Mouse (Mus musculus): ENCODE measurements at regions not wholly inside any gene's neighbourhood (a gene's known extent, or its start where the extent isn't known, plus 50 kb on each side); places are given as distances from the start of the nearest gene placed in this dataset.

DNA sequence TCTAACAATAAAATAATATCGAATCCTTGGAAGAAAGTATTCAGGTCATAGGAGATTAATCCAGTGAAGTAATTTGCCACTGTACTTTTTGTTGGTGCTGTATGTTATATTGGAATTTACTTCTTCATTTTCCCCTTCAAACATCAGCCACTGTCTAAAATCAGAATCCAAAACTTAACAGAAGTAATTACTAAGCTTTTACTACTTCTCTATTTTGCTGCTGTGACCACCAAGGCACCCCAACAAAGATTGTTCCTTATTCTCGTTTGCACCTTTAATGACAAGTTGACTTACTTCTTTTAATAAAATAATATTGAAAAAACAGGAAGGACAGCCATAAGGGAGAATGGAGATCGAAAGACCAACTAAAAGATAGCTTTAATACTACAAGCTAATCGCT is 1130.1 kb upstream of the Cited2 start:
- no peak for DNase-seq (ENCODE audit: low read depth)

DNA sequence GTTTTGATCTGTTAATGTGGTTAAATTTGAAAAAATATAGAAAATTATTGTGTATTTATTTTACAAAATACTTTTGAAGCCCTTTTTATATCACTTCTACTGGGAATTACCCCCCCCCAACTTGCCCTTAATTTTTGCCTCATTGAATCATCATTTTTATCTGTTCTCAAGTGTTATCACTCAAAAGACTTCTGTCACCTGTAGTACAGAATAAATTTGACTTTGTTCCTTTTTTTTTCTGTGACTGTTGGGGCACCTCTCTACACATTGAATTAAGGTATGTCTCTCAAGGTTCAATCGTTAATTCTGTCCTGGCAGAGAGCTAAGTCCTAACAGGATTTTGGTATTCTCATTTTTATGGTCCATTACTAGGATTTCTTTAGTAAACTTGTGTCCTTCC is 1123.0 kb upstream of the Cited2 start:
- DNase-seq (ENCODE audit: low read depth), result no peak

DNA sequence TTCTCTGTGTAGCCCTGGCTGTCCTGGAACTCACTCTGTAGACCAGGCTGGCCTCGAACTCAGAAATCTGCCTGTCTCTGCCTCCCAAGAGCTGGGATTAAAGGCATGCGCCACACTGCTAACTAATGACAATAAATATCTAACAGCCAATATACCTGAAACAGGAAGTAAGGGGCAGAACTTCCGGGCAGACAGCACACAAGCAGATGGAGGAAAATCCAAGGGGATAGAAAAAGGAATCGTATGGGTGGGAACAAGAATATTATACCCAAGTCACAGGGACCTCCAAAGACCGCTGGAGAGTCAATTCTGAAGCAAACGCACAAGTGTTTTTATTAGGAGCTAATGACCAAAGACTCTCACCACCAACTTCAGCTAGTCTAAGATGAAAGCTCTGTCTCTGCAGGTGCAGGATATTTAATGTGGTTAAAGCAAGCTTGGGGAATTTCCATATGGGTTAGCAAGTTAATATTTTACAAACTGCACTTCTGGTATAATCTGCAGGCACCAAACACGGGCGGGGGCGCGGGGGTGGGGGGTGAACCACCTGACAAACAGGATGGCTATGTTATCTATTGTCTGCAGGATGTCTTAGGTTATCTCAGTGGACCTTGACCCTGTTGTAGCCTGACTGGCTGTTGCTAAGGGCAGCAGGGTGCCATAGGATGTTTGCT is 1122.3 kb upstream of the Cited2 start:
- peak; percentile 54 for DNase-seq (ENCODE audit: low read depth)

DNA sequence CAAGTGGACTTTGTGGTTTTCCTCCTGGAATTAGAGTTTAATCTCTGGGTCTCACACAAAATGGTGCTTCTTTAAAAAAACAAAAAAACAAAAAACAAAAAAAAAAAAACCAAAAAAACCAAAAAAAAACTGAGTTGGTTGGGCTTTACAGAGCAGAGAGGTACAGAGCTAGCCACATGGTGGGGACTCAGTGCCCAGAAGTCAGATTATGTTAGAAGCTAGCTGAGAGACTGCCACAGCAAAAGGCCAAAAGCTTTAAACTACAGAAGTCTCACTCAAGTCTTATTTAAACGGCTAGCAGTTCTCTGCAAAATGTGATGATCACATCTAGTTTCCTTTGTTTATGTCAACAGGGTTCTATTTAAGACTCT is 1121.8 kb upstream of the Cited2 start:
- DNase-seq (ENCODE audit: low read depth), result peak; percentile 5

DNA sequence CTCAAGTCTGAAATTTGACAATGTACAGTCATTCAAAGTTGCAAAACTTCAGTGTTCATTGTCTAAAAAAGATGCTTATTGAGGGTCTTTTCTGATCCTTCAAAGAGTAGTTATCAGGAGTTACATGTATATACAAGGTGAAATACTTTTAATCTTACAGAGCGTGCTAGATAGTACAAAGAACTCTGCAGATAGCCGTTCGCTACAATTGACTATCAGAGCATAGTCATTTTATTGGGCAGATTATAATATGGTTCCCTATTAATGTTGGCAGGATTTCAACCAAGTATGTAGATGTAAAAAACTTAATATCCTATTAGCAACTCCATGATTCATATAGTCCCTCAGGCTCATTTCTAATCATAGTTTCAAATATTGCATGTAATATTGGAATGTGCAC is 1114.7 kb upstream of the Cited2 start:
- no peak for DNase-seq (ENCODE audit: low read depth)

DNA sequence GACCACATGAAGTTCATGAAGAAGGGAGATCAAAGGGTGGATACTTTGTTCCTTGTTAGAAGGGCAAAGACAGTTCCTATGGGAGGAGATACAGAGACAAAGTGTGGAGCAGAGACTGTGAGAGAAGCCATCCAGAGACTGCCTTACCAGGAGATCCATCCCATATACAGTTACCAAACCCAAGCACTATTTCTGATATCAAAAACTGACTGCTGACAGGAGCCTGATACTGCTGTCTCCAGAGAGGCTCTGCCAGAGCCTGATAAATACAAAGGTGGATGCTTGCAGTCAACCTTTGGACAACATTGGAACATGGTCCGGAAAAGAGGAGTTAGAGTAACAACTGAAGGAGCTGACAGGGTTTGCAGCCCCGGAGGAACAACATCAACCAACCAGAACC is 1104.3 kb upstream of the Cited2 start:
- DNase-seq (ENCODE audit: low read depth), result no peak

DNA sequence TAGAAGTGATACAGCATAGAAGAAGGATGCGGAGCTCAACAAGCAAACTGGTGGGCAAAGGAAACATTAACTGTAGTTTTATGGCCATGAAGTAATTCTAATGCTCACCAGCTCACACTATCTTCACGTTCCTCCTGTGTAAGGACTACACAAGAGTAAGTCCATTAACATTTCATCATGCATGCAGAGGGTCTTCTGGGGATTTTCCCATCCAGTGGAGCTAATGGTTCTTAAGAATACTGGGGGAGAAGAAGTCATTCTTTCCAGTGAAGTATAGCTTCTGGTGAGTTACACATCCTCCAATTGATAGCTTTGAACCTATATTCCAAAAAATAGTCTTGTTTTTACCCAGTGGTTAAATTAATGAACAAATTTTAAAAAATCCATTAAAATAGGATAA is 1103.4 kb upstream of the Cited2 start:
- DNase-seq (ENCODE audit: low read depth), result no peak

DNA sequence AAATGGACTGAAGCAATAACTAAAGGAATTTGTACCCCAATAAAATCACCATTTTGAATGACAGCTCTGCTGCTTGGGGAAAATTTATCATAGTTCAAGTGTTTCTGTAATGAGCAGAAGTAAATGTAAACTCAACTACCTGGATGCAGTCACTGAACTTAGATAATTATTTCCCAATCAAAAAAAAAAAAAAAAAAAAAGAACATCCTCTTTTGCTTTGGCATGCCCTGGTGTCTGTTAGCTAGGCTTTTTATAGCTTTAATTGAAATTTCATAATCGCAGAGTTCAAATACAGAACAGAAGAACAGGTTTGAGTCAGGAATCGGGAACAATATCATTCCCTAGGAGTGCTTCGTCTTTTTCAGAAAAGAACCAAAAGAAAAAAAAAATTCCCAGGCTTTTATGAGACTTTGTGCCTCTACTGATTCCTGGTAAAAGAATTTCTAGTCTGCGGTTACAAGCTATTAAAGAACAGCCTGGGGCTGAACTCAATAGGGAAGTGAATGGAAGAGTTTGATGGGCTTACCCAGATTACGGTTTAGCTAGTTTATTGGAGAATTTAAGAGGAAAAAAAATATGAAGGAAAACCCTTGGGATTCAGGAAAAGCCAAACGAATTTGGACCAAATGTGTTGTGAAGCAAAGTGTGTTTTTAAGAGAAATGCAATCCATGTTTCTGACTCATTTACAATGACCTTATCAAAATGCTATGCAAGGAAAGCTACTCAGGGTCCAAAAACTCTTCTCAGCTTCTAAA is 1102.0 kb upstream of the Cited2 start:
- no peak for DNase-seq (ENCODE audit: low read depth)

DNA sequence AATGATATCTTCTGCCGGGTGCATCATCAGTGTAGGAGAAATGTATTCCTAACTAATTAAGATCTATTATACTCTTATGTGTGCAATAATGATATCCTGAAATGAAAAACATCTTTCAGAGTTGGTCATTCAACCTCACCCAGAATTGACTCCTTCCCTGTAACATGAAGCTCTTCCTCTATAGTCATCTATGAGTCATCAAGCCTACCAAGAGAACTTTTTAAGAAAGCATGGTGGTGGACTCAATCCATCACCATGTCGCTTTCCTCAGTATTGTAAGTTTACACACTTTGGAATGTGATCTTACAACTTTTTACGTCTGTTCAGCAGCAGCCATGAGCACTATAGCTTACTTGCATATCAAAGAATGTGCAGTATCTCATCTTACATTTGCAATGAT is 1100.2 kb upstream of the Cited2 start:
- no peak for DNase-seq (ENCODE audit: low read depth)

DNA sequence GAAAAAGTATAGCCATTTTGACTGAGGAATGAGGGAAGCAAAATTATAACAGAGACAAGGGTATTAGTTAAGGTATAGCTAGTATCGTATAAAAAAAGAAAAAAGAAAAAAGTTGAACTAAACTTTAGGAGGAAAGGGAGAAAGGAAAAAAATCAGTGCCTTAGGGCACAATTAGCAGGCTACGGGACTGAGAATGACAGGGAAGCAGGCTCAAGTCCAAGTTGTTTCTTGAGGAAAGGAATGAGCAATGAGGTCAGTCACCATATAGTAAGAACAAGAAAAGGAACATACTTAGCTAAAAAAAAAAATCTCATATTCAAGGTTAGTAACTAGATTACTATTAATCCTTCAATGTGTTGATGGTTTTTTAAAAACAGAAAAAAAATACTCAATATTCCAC is 1089.8 kb upstream of the Cited2 start:
- DNase-seq (ENCODE audit: low read depth), result no peak

DNA sequence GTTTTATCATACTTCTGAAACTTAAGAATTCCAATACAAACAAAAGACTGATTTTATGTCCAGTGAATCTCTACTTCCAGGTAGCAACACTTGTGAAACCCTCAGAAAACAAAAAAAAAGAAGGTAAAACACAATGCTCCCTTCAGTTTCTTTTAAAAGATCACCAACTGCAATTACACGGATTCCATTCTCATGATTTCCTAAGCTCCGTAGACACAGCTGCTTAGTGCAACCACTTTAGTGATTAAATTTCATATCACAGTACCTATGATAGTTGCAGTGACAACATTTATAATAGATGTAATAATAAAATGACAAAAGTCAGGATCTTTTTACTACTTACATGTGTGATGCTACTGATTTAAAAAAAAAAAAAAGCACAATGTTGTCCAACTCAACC is 1087.6 kb upstream of the Cited2 start:
- no peak for DNase-seq (ENCODE audit: low read depth)

DNA sequence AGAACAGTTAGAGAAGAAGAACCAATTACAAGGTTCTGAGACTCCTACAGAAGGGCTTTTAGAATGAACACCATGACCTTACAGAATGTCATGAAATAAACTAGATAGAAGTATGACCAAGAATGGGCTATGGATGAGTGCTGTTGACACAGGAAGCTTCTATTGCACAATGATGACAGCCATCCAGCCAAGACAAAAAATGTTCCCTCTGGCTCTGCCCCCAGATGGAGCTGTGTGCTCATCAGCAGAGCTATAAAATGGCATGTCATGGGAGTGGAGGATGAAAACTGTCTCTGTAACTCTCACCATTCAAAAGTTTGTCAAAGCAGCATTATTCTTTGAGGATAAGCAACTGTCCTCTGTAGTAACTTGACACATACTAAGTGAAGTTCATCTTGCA is 1086.0 kb upstream of the Cited2 start:
- DNase-seq (ENCODE audit: low read depth), result no peak

DNA sequence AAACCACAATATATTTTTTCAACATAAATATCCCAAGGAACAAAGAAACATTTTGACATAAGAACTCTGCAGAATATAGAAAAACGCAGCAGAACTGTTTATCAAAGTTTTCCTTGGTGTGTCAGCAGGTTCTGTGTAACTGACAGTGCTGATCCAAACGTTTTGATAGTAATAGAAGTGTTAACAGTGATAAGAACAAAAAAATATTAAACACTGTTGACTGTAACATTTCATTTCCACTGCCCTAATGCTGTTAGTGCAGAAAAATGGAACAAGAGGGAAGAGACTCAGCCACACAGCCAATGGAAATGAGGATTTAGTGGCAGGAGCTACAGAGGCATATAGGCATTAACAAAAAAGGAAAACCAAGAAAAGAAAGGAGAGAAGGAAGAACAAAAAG is 1084.9 kb upstream of the Cited2 start:
- no peak for DNase-seq (ENCODE audit: low read depth)

DNA sequence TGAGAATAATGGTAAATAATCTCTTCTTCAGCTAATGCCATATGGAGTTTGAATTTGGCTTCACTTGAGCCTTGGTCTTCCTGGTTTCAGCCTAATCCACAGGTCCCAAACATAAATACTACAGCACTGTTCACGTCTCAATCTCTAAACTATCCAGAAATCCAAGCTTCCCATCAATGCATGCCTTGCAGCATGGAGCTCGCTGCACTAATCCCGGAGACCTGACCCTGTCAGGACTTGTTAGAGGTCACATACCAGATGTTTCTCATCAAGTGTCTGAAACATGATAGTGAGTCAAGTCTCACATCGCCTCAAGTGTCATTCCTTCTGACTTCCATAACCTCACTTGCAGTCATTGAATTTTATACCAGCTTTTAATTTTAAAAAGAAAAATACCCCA is 1082.9 kb upstream of the Cited2 start:
- DNase-seq (ENCODE audit: low read depth), result no peak

DNA sequence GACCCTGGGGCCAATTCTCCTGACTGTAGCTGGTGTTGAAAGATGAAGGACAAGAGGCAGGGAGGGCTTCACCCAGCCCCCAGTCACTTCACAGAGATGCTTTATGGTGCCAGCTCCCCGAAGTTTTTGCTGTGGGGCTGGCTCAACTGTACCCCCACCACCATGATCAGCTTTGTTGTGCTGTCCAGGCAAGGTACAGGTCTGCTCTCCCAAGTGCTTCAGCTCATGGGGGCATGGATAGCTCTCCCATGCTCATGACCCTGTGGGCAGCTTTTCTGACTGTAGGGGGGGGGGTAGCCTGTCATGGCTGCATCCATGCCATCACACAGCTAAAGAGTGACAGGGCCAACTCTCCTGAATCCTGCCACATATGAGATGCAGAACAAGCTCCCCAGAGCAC is 1072.9 kb upstream of the Cited2 start:
- no peak for DNase-seq (ENCODE audit: low read depth)

DNA sequence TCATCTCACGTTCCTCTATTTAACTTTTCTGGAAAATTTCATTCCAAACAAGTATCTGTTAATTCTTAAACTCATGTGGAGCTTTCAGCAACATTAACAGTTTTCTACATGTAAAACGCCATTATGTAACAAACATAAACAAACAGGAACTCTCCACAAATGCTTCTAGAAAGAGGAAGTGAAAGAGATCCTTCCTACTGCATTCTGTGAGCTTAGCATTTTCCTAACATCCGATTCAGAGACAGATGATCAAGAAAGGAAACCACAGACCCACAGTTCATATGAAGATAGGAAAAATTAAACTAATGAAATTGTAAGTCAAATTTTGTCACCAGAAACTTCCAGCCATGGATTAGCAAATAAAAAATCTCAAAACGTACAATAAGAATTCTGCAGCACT is 1070.6 kb upstream of the Cited2 start:
- no peak for DNase-seq (ENCODE audit: low read depth)

DNA sequence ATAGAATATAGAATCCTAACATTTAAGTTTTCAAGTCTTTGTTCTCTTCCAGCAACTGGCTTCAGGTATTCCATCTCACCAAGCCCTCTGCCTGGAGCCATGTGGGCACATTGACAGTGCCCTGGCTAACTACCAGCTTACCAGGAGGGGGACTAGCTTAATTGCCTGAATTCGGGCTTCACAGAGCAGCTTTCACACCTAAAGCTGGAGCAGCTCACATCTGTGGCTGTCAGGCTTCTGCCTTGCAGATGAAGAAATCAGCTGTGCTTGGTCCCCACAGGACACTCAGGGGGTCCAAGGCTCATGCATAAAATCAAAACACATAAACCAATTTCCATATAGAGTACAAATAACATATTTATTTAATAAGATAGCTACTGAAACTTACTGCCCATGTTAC is 1058.5 kb upstream of the Cited2 start:
- DNase-seq (ENCODE audit: low read depth), result no peak

DNA sequence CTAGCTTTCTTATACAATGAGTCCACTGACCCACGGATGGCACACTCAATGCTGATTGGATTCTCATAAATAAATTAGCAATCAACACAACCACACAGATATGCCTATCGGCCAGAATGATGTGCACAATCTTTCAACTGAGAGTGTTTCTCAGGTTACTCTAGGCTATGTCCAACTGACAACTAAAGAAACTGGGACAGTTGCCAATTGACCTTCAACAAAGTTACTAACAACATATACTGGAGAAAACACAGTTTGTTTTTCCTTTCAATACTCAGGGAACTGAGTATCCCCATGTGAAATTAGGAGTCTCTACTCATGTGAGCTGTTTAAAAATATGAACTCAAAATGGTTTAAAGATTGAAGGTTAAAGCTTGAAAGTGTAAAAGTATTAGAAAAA is 1052.7 kb upstream of the Cited2 start:
- no peak for DNase-seq (ENCODE audit: low read depth)

DNA sequence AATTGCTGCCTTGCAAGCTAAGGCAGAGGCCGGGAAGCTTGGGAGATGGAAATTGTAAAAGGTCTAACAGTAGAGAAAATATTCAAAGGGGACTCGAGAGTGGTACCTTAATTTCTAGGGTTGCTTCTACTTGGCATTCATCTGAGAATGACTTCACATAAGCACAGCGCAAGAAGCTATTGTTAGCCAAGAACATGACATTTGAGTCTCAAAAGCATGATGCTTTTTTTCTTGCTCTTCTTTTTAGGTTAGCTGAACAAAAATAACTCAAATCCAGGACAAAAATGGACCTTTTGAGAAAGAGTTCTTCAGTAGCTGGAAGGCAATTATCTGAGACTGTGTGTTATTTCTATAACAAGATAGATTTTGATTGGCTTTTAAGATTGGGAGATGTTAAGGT is 1042.0 kb upstream of the Cited2 start:
- no peak for DNase-seq (ENCODE audit: low read depth)

DNA sequence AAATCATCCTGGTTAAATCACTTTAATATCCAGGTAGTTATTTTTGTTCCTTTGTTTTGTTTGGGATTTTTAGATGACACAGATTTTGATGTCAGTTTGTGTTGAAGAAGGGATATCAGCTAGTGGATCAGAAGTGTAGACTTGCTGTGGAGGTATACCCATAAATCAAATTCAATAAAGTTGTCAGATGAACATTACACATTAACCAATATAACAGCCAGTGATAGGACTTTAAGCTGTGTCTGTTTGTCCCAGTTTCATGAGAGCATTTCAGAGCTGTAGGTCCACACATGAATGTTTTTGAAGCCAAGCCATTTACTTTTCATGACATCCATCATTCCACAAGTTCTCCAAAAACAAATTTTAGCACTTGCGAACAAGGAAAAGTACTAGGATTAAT is 1037.7 kb upstream of the Cited2 start:
- no peak for DNase-seq (ENCODE audit: low read depth)

DNA sequence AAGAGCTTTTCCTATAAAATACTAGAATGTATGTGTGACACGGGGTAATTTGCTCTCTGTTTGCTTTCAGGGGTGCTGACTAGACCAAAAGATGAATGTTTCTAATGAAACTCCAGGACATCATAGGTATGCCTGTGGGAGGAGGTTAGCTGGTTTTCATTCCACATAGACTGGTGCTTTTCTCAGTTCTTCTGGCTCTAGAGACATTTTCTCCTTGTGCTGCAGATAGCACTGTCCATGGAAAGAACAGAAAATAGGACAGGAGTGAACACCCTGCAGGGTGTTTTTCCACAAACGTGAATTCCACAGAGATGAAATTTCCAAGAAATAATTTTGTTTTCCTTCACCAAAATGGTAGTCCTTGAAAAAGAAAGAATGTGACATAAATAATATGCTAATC is 1016.0 kb upstream of the Cited2 start:
- no peak for DNase-seq (ENCODE audit: low read depth)

DNA sequence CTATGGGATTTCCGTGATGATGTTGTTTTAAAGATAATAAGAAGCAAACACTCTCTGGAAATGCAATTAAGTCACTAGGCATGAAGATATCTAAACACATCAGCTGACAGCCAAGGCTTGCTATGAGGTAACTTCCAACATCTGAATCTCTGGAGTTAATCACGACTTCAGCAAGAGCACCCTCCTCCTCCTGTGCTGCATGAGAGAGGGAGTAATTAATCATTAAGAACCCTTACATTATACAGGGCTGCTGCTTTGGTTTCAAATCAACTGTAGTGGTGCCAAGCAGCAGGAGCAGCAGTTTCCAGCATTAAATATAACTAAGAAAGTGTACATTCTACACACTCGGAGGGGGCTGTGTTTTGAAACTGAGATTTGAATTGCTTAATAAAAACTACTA is 1009.9 kb upstream of the Cited2 start:
- DNase-seq (ENCODE audit: low read depth), result no peak

DNA sequence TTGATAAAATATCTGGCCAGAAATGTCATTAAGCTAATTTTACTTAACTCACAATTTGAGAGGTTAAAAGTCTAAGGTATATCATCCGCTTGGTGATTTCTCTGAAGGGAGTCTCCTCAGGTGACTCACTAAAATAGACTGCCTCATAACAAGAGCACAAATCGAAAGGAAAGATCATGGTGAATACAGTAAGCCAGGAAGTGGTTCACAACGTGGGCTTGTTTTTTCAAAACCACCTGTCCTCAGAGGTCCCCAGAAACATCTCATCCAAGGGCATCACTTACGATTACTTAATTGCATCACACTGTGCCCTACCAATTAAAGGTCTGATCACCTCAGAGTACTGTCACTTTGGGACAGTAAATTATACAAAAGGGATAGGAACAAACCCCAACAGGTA is 1009.0 kb upstream of the Cited2 start:
- DNase-seq (ENCODE audit: low read depth), result no peak

DNA sequence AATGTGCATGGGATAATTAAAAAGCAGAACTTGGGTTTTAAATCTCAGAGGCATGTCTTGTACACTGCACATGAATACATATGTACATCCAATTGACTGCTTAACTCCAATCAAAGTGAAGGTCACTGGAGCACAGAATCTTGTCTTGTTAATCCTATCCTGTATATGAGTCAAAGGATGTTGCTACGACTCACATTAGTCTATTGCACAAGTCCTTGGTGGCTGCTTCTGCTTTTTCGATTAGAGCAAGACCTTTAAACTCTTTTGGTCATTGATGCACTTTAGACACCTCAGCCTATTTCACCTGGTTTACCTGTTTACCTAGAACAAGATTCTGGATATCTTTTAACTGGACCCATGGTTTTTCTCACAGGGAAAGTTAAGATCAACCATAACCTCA is 1008.5 kb upstream of the Cited2 start:
- DNase-seq (ENCODE audit: low read depth), result no peak
